Mouse (Mus musculus) thymus, postnatal 36 days (tissue): ENCODE data around the gene A730071L15Rik.

Experiments
- DNase-seq, 2 experiments: peaks; one replicate each; pipeline ENCODE4 v3.0.0; 2022; ENCODE audit warnings: mixed read lengths in 2 of 2

Gene A730071L15Rik

DNA sequence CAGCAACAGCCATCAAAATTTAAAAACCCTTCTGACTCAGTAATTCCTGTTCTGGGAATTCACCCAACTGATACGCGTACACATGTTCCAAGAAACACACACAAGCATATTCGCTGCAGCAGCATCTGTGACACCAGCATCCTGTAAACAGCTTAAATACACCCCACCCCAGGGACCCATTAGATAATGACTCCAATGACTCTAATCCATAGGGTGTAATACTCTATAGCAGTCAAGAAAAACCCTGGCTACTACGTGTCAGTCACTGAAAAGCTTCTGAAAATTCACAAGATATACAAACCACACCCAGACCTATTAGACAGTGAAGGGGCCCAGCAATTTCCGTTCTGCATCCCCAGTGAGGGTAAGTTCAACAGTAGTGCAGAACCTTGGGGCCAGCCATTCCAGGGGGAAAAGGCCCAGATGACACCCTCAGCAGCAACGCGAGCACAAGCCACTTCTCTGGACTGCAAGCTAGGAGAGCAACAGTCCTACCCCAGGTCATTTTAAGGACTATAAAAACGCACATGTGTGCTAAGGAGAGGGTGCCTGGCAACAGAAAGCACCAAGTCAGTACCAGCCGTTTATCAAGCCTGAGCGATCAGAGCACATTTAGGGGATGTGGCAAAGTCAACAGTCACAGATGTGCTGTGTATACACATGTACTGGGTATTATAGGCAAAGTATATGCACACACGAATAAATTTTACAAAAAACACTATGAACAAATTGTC is 15.5 kb upstream of the A730071L15Rik start:
- DNase-seq, result peak; percentile 44 to 54

DNA sequence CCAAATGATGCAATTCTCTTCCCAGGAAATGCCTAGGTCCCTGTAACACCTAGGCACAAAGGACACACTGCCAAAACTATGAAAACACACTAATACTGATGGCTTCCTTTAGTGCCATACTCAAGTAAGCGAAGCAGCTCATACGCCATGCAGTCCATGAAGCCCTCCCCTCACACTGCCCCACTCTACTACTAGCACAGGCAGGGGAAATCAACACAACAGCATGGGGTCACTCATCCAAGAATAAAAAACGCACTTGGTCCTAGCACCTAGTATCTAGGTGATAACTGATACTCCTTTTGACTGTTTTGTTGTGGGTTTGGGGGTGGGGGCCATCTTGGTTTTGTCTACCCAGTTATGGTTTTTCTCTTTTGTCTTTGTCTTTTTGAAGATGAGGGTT is 12.4 kb upstream of the A730071L15Rik start:
- DNase-seq, result peak in 1 of 2 experiments; percentile 17

DNA sequence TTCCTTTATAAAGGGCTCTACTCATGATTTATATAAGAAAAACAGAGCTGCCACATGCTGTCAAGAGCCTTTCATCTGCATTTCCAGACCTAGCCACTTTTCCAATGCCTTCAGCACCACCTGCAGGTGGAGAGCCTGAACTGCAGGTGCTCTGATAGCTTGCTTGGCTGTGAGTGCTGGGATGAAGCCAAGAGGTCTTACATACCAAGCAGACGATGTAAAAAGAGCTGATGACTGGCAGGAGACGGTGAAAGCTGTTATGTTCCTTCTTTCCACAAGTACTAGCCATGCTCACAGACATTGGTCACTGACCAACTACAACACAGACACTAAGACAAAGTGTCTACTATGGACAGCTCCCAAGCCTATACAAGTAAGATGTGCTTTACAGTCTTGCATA is 12.0 kb upstream of the A730071L15Rik start:
- DNase-seq, result peak; percentile 83 to 85

DNA sequence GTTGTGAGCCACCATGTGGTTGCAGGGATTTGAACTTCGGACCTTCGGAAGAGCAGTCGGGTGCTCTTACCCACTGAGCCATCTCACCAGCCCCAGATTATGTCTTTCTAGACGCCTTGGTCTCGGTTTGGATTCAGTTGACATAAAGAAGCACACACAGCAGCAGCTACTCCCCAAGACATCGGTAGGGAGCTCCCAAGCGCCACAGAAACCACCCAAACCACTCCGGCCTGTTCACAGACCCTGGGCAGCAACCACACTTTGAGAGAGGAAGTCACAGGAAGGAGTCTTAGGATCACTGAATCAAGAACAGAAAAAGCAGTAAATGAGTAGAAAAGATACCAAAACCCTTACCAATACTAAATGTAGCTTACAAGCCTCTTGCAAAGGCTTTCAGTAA is 3.0 kb upstream of the A730071L15Rik start:
- no peak for DNase-seq

DNA sequence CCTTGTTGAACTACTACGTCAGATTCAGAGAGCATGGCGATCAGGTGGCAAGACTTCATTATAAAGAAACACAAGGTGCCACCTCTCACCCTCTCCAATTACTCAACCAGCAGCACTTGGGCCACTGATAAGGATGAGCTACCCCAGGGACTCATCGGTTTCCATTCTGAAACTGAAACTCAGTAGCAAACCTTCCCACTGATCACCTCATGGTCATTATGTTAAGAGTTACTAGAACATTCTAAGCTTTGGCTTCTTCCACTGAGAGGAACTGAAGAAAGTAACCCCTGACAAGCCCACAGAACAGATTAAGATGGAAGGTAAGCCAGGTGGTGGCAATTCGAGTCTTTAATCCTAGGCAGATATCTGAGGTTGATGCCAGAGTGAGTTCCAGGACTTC is 1.4 kb upstream of the A730071L15Rik start:
- DNase-seq, result no peak

DNA sequence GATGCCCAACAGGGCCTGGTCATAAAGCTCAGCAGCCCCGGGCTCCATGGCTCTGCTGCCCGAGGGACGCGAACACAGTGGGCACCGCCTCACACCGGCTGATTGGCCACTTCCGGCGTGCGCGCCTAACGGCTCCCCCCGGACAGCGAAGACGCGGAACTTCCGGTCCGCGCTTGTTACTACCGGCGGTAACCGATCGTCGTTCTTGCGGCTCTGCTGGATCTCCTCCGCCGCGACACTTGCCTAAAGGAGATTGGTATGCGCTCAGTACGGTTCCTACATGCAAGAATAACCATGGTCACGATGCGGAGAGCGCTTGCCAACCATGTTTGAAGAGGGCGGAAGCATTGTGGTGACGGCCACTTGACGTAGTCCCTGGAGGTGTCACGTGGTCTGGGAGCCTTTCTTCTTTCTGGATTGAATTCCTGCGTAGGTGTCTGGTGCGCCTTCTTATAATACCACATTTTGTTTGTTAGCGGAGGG is 299 bp downstream of the A730071L15Rik start, which contains the start of gene Nudcd3:
TSS of gene Nudcd3 (minus strand) at position 329 of the 483 bp plus-strand sequence.
- peak; percentile 82 to 84 for DNase-seq

DNA sequence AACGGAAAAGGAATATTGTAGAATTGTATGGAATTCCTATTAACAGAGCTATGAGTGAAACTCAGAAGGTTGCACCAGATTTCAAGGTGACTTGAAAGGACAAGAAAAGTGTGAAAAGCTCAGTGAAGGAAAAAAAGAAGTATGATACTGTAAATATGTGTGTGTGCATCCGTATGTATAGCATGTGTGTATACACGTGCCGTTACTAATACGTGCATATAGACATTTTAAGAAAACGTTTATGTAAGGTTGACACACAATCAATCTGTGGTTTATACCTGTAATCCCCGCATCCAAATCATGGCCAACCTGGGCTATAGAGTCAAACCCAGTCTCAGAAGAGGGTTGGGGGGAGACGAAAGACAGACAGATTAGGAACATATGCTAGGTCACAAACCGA is 741 bp downstream of the A730071L15Rik start:
- no peak for DNase-seq

DNA sequence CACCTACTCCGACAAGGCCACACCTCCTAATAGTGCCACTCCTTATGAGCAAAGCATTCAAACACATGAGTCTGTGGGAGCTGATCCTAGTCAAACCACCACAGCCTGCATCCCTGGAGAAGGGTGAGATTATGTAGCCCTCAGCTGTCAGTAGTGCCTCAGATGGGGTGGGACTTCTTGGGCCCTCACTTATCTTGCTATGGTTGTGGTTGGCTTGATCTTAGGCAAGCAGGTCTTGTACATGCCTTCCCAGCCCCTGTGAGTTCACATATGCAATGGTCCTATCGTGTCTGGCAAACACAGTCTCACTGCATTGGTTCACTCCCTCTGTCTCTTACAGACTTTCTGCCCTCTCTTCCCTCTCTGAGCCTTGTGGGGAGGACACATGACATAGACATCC is 7.3 kb downstream of the A730071L15Rik start:
- DNase-seq, result no peak

DNA sequence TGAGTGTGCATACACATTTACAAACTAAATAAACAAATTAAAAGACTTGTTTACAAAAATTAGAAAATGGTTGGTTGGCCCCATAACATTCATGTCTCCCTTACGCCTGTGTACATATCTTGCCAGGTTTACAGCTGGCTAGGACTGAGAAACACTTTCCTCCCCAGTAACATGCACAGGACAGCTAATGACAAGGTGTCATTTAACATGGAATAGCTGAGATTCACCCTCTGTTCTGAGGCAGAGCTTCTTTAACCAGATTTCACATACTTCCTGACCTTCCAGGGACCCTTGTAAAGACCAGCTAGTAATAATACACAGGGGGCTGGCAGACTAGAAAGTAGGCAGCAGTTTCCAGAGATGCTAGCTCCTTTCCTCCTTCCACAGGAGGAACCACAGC is 8.3 kb downstream of the A730071L15Rik start:
- DNase-seq, result no peak

DNA sequence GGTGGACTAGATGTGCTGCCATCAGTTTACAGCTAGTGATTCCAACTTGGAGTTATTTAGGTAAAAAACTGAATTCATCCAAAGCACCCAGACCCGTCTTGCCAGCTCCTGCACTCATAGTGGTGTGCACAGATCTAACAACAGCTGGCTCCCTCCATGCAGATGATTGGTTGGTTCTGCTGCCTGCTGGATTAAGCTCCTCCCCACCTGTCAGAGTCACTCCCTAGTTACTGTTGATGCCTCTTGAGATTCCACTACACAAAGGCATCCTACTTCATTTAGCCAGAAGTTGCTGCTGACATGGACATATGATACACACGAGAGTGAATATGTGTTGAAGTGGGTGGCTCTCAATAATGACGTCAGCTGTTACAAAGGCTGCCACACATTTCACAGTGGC is 17.0 kb downstream of the A730071L15Rik start:
- no peak for DNase-seq

DNA sequence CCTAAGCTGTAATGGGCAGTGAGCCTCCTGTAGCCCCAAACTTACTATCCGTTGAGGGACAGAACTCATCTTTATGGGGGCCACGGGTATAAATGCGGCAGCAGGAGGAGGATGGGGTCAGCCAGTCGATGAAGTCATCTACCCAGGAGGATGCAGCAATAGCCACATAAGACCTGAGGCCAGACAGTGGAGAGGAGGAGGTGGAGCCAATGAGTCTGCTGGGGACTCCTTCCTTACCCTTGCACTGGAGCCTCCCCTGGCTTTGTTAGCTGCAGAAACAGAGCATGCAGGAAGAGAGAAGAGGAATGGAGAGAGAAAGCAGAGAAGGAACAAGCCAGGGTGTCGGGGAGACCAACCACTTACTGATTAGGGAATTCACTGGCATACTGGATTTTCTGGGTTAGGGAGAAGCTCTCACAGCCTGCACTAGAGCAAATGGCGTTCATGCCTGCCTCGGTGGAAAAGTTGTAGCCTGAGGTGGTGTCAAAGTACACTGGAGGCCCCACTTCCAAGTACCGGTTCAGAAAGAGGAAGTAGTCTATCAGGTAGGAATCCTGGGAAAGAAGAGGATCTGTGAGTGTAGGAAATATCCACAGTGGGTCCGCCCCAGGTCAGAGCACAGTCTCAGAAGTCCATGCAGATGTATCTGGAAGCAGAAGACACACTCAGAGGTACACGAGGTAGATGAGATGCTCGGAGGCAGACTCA is 18.5 kb downstream of the A730071L15Rik start:
- no peak for DNase-seq

DNA sequence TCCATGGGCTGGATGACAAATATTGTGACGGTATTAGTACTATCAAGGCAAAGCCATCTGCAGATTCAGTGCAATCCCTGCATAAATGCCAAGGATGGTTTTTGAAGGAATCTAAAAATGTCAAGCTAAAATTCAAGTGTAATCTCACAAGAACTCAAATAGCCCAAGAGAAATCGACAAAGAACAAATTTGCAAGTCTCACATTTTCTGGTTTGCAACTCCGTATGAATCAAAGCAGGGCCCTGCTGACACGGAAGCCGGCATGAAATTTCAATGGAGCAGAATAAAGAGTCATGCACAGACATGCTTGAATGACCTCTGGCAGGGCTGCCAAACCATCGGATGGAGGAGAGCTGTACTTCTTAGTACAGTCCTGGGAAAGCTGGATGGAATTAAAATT is 20.1 kb downstream of the A730071L15Rik start:
- DNase-seq, result no peak

DNA sequence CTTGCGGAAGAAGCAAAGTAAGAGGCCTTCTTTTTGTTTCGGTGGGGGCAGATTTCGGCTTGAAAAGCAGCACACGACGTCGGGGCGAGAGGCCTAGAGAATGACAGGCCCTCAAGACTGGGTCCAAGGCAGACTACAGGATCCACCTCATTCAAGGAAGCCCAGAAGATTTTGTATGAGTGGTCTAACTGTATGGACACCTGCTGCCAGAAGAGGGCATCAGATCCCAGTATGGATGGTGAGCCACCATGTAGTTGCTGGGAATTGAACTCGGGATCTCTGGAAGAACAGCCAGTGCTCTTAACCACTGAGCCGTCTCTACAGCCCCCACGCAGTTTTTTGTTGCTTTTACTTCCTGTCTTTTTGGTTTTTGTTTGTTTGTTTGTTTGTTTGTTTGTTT is 22.4 kb downstream of the A730071L15Rik start:
- DNase-seq, result no peak

DNA sequence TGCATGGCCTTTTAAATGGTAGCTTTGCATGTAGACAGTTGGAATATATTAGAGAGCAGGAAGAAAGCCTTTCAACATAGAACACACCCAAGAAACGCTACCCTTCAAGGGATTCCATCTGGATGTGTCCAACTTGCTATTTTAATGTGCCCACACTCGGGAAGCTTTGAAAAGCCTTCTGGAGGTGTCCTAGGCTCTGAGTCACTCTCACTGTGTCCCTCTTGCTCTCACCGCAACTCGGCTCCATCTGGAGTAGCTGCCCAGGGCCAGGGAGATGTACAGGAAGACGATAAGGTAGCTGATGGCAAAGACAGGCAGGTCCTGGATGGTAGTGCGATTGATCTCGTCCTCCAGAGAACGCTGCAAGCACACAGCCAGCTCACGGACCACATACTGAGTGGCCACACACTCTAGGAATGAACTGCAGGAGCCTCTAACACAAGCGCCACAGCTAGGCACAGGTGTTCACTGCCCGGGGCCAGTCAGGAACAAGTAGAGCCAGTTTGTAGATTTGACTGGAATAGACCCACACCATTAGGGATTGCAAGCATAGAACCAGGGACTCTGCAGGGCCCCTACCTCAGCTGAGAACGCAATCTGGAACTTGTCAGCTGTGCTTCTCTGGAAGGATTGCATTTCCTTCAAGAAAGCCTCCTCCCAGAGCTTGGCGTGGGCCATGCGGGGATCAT is 24.9 kb downstream of the A730071L15Rik start:
- no peak for DNase-seq

DNA sequence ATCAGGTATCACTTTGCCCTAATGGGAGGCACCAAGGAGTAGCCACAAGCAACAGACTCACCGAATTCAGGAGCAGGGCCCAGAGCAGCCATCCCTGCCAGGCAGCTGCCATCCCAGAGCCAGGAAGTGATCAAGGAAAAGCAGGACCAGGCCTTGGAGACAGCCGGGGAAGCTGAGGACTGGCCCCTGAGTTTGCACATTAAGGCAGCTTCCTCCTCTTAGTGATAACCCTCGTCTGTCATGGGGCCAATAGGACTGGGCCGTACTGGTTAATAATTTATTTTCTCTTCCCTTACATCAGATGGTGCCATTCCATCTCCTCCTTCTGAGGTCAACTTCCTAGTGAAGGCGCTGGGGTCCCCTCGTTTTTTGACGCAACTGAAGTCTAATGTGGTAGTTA is 30.2 kb downstream of the A730071L15Rik start, which contains the start of gene Npc1l1:
TSS of gene Npc1l1 (minus strand) at position 132 of the 400 bp plus-strand sequence.
- no peak for DNase-seq

DNA sequence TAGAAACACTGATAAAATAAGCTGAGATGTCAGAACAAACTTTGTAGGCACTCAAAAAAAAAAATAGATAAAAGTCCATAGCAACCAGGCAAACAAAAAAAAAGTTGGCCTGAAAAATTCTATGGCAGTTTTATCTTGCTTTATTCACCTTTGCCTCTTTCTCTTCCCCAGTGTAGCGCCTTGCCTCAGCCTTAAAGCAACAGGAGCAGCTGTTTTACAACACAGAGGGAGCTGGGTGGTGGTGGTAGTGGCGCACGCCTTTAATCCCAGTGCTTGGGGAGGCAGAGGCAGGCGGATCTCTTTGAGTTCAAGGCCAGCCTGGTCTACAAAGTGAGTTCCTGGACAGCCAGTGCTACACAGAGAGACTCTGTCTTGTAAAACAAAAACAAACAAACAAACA is 33.2 kb downstream of the A730071L15Rik start:
- no peak for DNase-seq

DNA sequence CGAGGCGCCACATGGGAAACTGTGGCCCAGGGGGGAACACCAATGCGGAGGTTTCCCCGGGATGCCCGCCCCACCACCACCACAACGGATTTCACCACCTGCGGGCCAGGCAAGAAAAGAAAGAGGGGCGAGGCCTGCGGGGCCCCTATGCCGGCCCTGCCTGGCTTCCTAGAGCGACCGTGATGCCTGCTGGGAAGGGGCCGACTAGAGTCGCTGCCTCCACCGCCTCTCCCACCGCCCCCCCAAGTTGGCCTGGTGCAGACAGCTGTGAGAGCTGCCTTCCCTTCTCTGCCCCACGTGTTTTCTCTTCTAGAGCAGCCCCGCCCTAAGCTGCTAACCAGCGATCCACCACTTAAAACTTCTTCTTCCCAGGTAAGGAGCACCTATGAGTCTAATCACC is 44.9 kb downstream of the A730071L15Rik start:
- DNase-seq, result no peak
